Mouse (Mus musculus): Measurements from ENCODE around the gene Tsga10ip.

DNA sequence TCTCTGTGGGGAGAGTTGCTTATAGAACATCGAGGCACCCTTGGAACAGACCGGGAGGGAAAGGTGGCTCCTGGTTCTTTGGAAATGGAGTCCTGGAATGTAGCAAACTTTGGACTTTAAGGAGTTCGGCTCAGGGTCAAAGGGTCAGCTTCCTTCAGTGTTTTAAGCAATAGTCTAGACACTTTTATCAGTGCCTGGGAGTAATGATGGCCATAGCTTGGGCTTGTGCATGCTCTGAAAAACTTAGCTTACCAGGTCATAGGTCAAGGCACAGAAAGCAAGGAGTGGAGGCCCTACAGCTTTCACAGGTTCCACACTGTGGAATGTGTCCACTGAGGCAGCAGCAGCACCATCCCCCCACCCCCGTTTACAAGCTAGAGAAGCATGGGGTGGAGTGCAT is 27.6 kb downstream of the Tsga10ip start:
- TF ChIP-seq CTCF (IDR thresholded peaks at IDR 0.05; ENCODE audit: low read depth) (no peak), EP300 (IDR thresholded peaks at IDR 0.05; ENCODE audit: low read depth) (no peak)

Measured in liver, postnatal 0 days (tissue).